Mouse (Mus musculus): Measurements from ENCODE around the gene Snx33.

GRCm38 (mm10) chr9:56892111-56892510, 36.1 kb downstream of the Snx33 start:
- TF ChIP-seq JUN (IDR thresholded peaks at IDR 0.05; ENCODE audit: insufficient read depth, low read depth, low read length) (no peak), MXI1 (IDR thresholded peaks at IDR 0.05; ENCODE audit: low read depth, low read length) (no peak), POLR2A (IDR thresholded peaks at IDR 0.05; ENCODE audit: low read depth, low read length) (no peak), CTCF (conservative IDR thresholded peaks at IDR 0.05 in 1 of 2, IDR thresholded peaks at IDR 0.05 in 1 of 2; ENCODE audit: low read depth in 2 of 2, low read length in 2 of 2) (no peak), EP300 (IDR thresholded peaks at IDR 0.05; ENCODE audit: low read length) (no peak), BHLHE40 (IDR thresholded peaks at IDR 0.05; ENCODE audit: low read depth, low read length) (no peak), KAT2A (IDR thresholded peaks at IDR 0.05; ENCODE audit: insufficient replicate concordance, low read length) (no peak), MYC (IDR thresholded peaks at IDR 0.05; ENCODE audit: low read depth, low read length) (no peak), TCF12 (IDR thresholded peaks at IDR 0.05; ENCODE audit: low read depth, low read length) (no peak), JUND (conservative IDR thresholded peaks at IDR 0.05; ENCODE audit: low read depth, low read length) (no peak), MAFK (IDR thresholded peaks at IDR 0.05; ENCODE audit: insufficient replicate concordance, low read length) (no peak)

All from CH12.LX (cell line).